In the genomic region with DNA sequence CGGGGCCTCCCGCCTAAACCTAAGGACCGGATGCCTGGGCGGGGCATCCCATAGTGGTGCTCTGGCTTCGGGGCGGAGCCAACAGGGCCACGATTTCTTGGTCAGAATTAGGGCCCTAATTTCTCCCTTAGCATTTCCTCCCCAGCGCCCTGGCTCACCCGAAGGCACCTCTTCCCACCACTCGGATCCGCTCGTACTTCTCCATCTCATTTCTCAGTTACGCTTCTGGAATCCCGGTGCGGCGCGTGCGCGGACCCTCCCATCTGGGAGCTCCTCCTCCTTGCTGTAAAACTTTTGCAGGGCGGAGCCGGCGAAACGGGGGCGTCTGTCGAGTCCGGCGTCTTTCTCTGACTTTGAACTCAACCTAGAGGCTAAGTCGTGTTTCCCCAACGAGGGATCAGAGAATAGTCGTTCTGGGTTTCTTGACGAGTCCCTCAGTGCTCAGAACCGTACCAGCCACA, we compare ENCODE assay signal across 8 mouse cellular contexts. TPM values are rescaled to one million over a fixed set of nuclear protein-coding genes. Genes with fewer than 3 reads are reported as not detected.
DNase-seq lines count a peak whose midpoint lies in the region; ATAC-seq and TF ChIP-seq lines count a peak whose summit lies in the region.

A gene (minus strand): TSS at position 274 of the 461 bp plus-strand sequence.
A gene (plus strand): TSS at position 310 of the 461 bp plus-strand sequence.

- no peak for TF ChIP-seq CTCF in kidney, postnatal 0 days (IDR thresholded peaks at IDR 0.05; ENCODE audit: low read depth)

- DNase-seq in CD4-positive, CD25-positive, alpha-beta regulatory T cell, adult 2 months (ENCODE audit: low read depth, low spot score): peak; percentile 95
- peak; percentile 80 for DNase-seq in brain, adult 2 months (ENCODE audit: low read depth, low spot score)
- DNase-seq in kidney, postnatal 0 days (ENCODE audit: low spot score): peak; percentile 97
- peak; percentile 90 for DNase-seq in neural tube, embryonic 10.5 days (ENCODE audit: extremely low spot score, low spot score)

- H3K9ac ChIP-seq in heart, embryonic 13.5 days: peak within 1 kb of the TSS; percentile 86
- H3K9ac ChIP-seq in kidney, postnatal 0 days (ENCODE audit: low read depth, low read length): peak within 1 kb of the TSS; percentile 69
- H3K9ac ChIP-seq in liver, embryonic 15.5 days: peak within 1 kb of the TSS; percentile 96
- peak within 1 kb of the TSS; percentile 38 for H3K9ac ChIP-seq in stomach, embryonic 15.5 days

- under 1% methylated on average over 32 of the region's 32 CpGs for WGBS in heart, embryonic 13.5 days
- WGBS in kidney, postnatal 0 days: under 1% methylated on average over 32 of the region's 32 CpGs
- WGBS in liver, embryonic 15.5 days (ENCODE audit: insufficient replicate concordance): under 1% methylated on average over 32 of the region's 32 CpGs
- WGBS in stomach, embryonic 15.5 days: under 1% methylated on average over 32 of the region's 32 CpGs

- peaks cover 44% of the 10 kb centered on the region for H3K36me3 ChIP-seq in erythroblast, embryonic 14.5 days (ENCODE audit: control insufficient read depth)
- peaks cover 34% of the 10 kb centered on the region for H3K36me3 ChIP-seq in heart, embryonic 13.5 days
- peaks cover 17% of the 10 kb centered on the region; the same call in 1 of the 2 replicates for H3K36me3 ChIP-seq in kidney, postnatal 0 days (ENCODE audit: insufficient read depth, low read length)
- H3K36me3 ChIP-seq in liver, embryonic 15.5 days (replicated peaks): peaks cover 21% of the 10 kb centered on the region
- peaks cover 15% of the 10 kb centered on the region for H3K36me3 ChIP-seq in stomach, embryonic 15.5 days

- H3K9me3 ChIP-seq in erythroblast, embryonic 14.5 days (ENCODE audit: control insufficient read depth, low read length): no peaks in the 10 kb centered on the region
- H3K9me3 ChIP-seq in heart, embryonic 13.5 days: no peaks in the 10 kb centered on the region
- H3K9me3 ChIP-seq in kidney, postnatal 0 days (replicated peaks; ENCODE audit: low read length): no peaks in the 10 kb centered on the region
- H3K9me3 ChIP-seq in liver, embryonic 15.5 days (replicated peaks): no peaks in the 10 kb centered on the region
- no peaks in the 10 kb centered on the region for H3K9me3 ChIP-seq in stomach, embryonic 15.5 days

- peak; percentile 52 for ATAC-seq in heart, embryonic 13.5 days (ENCODE audit: extremely low read depth, insufficient number of reproducible peaks, low FRiP score, low TSS enrichment)
- peak; percentile 37 for ATAC-seq in kidney, postnatal 0 days (replicated peaks; ENCODE audit: low FRiP score, low read depth)
- ATAC-seq in liver, embryonic 15.5 days (ENCODE audit: insufficient read depth): peak; percentile 41
- ATAC-seq in stomach, embryonic 15.5 days (ENCODE audit: insufficient read depth, low FRiP score, low read depth): peak; percentile 59

- peak within 1 kb of the TSS; percentile 97 for H3K27ac ChIP-seq in heart, embryonic 13.5 days (replicated peaks)
- peak within 1 kb of the TSS; percentile 96 for H3K27ac ChIP-seq in kidney, postnatal 0 days
- H3K27ac ChIP-seq in liver, embryonic 15.5 days (replicated peaks): peak within 1 kb of the TSS; percentile 100
- H3K27ac ChIP-seq in stomach, embryonic 15.5 days: peak within 1 kb of the TSS; percentile 99

- H3K4me1 ChIP-seq in erythroblast, embryonic 14.5 days (ENCODE audit: control insufficient read depth): peaks cover 75% of the 10 kb centered on the region
- H3K4me1 ChIP-seq in heart, embryonic 13.5 days: peaks cover 63% of the 10 kb centered on the region
- H3K4me1 ChIP-seq in kidney, postnatal 0 days (replicated peaks; ENCODE audit: insufficient read depth, low read length): peaks cover 18% of the 10 kb centered on the region
- peaks cover 71% of the 10 kb centered on the region for H3K4me1 ChIP-seq in liver, embryonic 15.5 days (replicated peaks)
- peaks cover 50% of the 10 kb centered on the region for H3K4me1 ChIP-seq in stomach, embryonic 15.5 days

- no peaks in the 10 kb centered on the region for H3K27me3 ChIP-seq in erythroblast, embryonic 14.5 days (ENCODE audit: control insufficient read depth)
- H3K27me3 ChIP-seq in heart, embryonic 13.5 days (replicated peaks): no peaks in the 10 kb centered on the region
- no peaks in the 10 kb centered on the region for H3K27me3 ChIP-seq in kidney, postnatal 0 days (ENCODE audit: insufficient read depth, low read length)
- no peaks in the 10 kb centered on the region for H3K27me3 ChIP-seq in liver, embryonic 15.5 days
- no peaks in the 10 kb centered on the region for H3K27me3 ChIP-seq in stomach, embryonic 15.5 days (replicated peaks)

- peak within 1 kb of the TSS; percentile 88 for H3K4me3 ChIP-seq in erythroblast, embryonic 14.5 days (replicated peaks)
- H3K4me3 ChIP-seq in heart, embryonic 13.5 days: peak within 1 kb of the TSS; percentile 66
- H3K4me3 ChIP-seq in kidney, postnatal 0 days (replicated peaks; ENCODE audit: low read depth, low read length): peak within 1 kb of the TSS; percentile 52
- H3K4me3 ChIP-seq in liver, embryonic 15.5 days (replicated peaks): peak within 1 kb of the TSS; percentile 91
- H3K4me3 ChIP-seq in stomach, embryonic 15.5 days (replicated peaks): peak within 1 kb of the TSS; percentile 76

- H3K4me2 ChIP-seq in heart, embryonic 13.5 days: peak within 1 kb of the TSS; percentile 81
- H3K4me2 ChIP-seq in kidney, postnatal 0 days (ENCODE audit: low read length): peak within 1 kb of the TSS; percentile 89
- peak within 1 kb of the TSS; percentile 96 for H3K4me2 ChIP-seq in liver, embryonic 15.5 days
- peak within 1 kb of the TSS; percentile 90 for H3K4me2 ChIP-seq in stomach, embryonic 15.5 days

RNA-seq across cellular contexts. Expression of the first gene that starts in this region (rescaled TPM):
- polyA plus RNA-seq in erythroblast, embryonic 14.5 days (2012): 1.7 and 2.0 TPM in 2 replicates
- 12.7 and 13.2 TPM in 2 replicates for polyA plus RNA-seq in heart, embryonic 13.5 days (2015; fragmentation: Nextera tagmentation; extraction: Ambion mirVana)
- polyA plus RNA-seq in kidney, postnatal 0 days (2015; fragmentation: Nextera tagmentation; extraction: Ambion mirVana): 18.2 and 19.9 TPM in 2 replicates
- polyA plus RNA-seq in liver, embryonic 15.5 days (2015; fragmentation: Nextera tagmentation; extraction: Ambion mirVana): 8.1 and 11.4 TPM in 2 replicates
- polyA plus RNA-seq in stomach, embryonic 15.5 days (2015; fragmentation: Nextera tagmentation; extraction: Ambion mirVana): 15.4 and 18.2 TPM in 2 replicates

RNA-seq across cellular contexts. Expression of the second gene that starts in this region (rescaled TPM):
- polyA plus RNA-seq in erythroblast, embryonic 14.5 days (2012): 91.9 and 97.7 TPM in 2 replicates
- polyA plus RNA-seq in heart, embryonic 13.5 days (2015; fragmentation: Nextera tagmentation; extraction: Ambion mirVana): 14.3 and 14.7 TPM in 2 replicates
- 43.4 and 46.6 TPM in 2 replicates for polyA plus RNA-seq in kidney, postnatal 0 days (2015; fragmentation: Nextera tagmentation; extraction: Ambion mirVana)
- 43.3 and 44.5 TPM in 2 replicates for polyA plus RNA-seq in liver, embryonic 15.5 days (2015; fragmentation: Nextera tagmentation; extraction: Ambion mirVana)
- polyA plus RNA-seq in stomach, embryonic 15.5 days (2015; fragmentation: Nextera tagmentation; extraction: Ambion mirVana): 29.8 and 30.8 TPM in 2 replicates

Comparison
In these comparisons a context has a peak if more than half of its experiments do, and no peak if none do; other contexts are left out.
1. Peak in every context shown above with its lines: DNase-seq, ATAC-seq, H3K4me3 ChIP-seq and H3K27ac ChIP-seq.
2. H3K9ac ChIP-seq: peak in every context shown above with its lines; median percentile 96 in liver, embryonic 15.5 days; 86 in heart, embryonic 13.5 days; 69 in kidney, postnatal 0 days; 38 in stomach, embryonic 15.5 days.